Mouse (Mus musculus): ENCODE measurements at regions not wholly inside any gene's neighbourhood (a gene's known extent, or its start where the extent isn't known, plus 50 kb on each side); places are given as distances from the start of the nearest gene placed in this dataset.
A peak's percentile ranks its signal among the peaks of the same experiment; 100 is the strongest.

GRCm38 (mm10) chrX:85971973-85972372 lies 72.0 kb upstream of the Samt3 start:
- DNase-seq (ENCODE audit: low spot score) = no peak

- peak; percentile 3 for DNase-seq (ENCODE audit: low spot score)
Measured at GRCm38 (mm10) chrX:85981051-85981450, 62.9 kb upstream of the Samt3 start.
